ENCODE assay signal across 11 mouse cellular contexts in the genomic region with DNA sequence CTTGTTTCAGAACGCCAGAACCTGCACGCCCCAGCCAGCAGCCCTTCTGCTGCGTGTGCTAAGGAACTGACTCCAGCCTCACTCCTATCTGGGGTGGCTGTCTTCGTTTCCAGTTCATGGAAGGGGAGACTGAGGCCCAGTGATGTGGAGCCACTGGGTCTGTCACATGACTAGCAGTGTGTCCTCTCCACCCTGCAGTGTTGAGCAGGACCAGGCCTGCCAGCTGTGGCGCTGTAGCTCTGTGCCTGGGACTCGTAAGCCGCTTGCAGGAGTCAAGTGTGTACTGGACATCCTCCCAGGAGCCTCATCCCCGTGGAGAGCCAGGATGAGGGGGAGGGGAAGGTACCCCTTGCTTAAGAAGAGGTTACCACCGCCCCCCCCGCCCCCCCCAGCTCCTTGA.
A peak's percentile ranks its signal among the peaks of the same experiment; 100 is the strongest.
DNase-seq lines count a peak whose midpoint lies in the region; ATAC-seq lines count a peak whose summit lies in the region.
"Had no signal": no experiment of that assay in that cellular context is flagged by ENCODE, and none has a peak within 500 bp of the region (broad histone marks: within the 10 kb centered on the region; RNA-seq: fewer than 3 reads in every experiment).

No protein-coding gene starts in this region.

- no peak overlapping the region for H3K27ac ChIP-seq in midbrain, embryonic 12.5 days (replicated peaks)
- H3K27ac ChIP-seq: macrophage had no signal

- peak; percentile 19 for DNase-seq in kidney, postnatal 14 days
- no peak for DNase-seq in kidney, postnatal 25 days
- DNase-seq in R1 (ENCODE audit: low read depth, low spot score), result peak; percentile 34
- peak; percentile 48 for DNase-seq in embryo, embryonic 11 days
- no peak for DNase-seq in urinary bladder, postnatal 14 days (ENCODE audit: low spot score)
- DNase-seq in adrenal gland, adult 18-20 months (ENCODE audit: low spot score in 2 of 2), result no peak
- DNase-seq in heart, adult 11 months, result no peak
- DNase-seq: liver had no signal

- H3K4me1 ChIP-seq in midbrain, embryonic 12.5 days, result peaks cover 36% of the 10 kb centered on the region

- H3K4me2 ChIP-seq in midbrain, embryonic 12.5 days (replicated peaks), result no peak overlapping the region

- WGBS in midbrain, embryonic 12.5 days, result 26% methylated on average over 10 of the region's 10 CpGs

- no peak overlapping the region for H3K9ac ChIP-seq in midbrain, embryonic 12.5 days (replicated peaks)

- H3K9me3 ChIP-seq in midbrain, embryonic 12.5 days, result no peaks in the 10 kb centered on the region

- H3K27me3 ChIP-seq in midbrain, embryonic 12.5 days, result no peaks in the 10 kb centered on the region; the same call in 1 of the 2 replicates

- H3K4me3 ChIP-seq in midbrain, embryonic 12.5 days, result no peak overlapping the region

- no peaks in the 10 kb centered on the region for H3K36me3 ChIP-seq in midbrain, embryonic 12.5 days

- peak; percentile 54; the same call in 1 of the 2 replicates for ATAC-seq in midbrain, embryonic 12.5 days (ENCODE audit: low FRiP score, low read depth)
- ATAC-seq: inflammation-experienced regulatory T-cells, adult 6 months had no signal

Comparison
In these comparisons a context has a peak if more than half of its experiments do, and no peak if none do; other contexts are left out.
1. DNase-seq: peak in kidney, postnatal 14 days (single experiment), R1 (single experiment) and embryo, embryonic 11 days (single experiment); none in kidney, postnatal 25 days (0 of 2), urinary bladder, postnatal 14 days (single experiment), adrenal gland, adult 18-20 months (0 of 2) and heart, adult 11 months (single experiment).